Mouse (Mus musculus) cortical plate, adult 2 months (tissue): Measurements from ENCODE around the gene Cyp2t4.

Experiments used
- CTCF ChIP-seq: fragments of 200-500 bp; IDR thresholded peaks from 2 replicates; pipeline ENCODE4 v1.5.1; 2011; ENCODE audit warnings: mild to moderate bottlenecking, control low read depth, low read length; ENCODE audit not compliant: insufficient read depth; ENCODE audit errors: extremely low read depth
- POLR2A ChIP-seq: fragments of 200-500 bp; IDR thresholded peaks from 2 replicates; pipeline ENCODE4 v1.6.1; 2011; ENCODE audit warnings: mild to moderate bottlenecking, low read length, control low read depth; ENCODE audit not compliant: insufficient read depth; ENCODE audit errors: extremely low read depth

DNA sequence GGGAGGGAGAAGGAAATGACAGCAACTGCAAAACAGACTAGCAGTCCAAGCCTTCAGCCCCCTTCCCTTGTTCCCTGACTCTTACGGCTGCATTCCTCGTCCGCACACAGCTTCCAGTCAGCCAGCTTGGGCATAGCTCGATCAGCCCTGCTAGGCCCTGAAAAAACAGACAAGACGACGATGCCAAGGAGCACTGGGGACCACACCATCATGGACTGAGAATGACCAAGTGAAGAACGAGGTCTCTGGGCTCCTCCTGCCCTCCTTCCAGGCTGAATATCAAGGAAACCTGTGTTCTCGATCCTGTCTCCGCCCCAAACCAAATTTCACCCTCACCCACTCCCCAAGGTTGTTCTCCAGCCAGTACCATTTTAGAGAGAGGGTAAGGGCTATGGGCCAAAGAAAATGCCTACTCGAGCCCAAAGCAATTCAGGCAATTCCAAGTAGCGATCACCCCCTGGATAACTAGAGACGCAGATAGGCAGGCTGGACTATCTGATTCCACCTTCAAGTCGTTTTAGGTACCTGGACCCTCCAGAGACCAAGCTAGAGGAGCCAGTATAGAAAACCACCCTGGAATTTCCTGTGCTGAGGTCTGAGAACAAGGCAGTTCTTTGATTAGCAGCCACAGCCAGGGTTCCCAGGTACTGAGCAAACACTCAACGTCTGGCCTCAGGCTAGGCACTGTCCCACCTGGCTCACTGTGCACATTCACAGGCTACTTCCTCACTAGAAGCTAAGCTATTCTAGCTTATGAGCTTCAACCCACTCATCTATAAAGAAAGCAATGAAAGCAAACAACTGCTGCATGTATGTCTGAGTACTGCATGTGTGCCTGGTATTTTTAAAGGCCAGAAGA lies 27.6 kb downstream of the Cyp2t4 start, which contains the start of the genes Gm21983 and Mia:
- TF ChIP-seq POLR2A (no peak), CTCF (no peak)
